In genomic region chr4:43519956-43520355, GRCm38 (mm10) we compare ENCODE assay signal across 8 mouse cellular contexts. TPM values are rescaled to one million over a fixed set of nuclear protein-coding genes. Genes with fewer than 3 reads are reported as not detected.
DNase-seq lines count a peak whose midpoint lies in the region; ATAC-seq and TF ChIP-seq lines count a peak whose summit lies in the region.

No protein-coding gene starts in this region.

- no peaks in the 10 kb centered on the region for H3K79me2 ChIP-seq in MEL (ENCODE audit: control insufficient read depth, insufficient read depth, low read length, poor library complexity)

- no peak overlapping the region for H3K9ac ChIP-seq in MEL (ENCODE audit: control insufficient read depth, low read depth, low read length, poor library complexity, severe bottlenecking)
- no peak overlapping the region for H3K9ac ChIP-seq in hindbrain, embryonic 12.5 days
- peak overlapping the region; percentile 27; the same call in 1 of the 2 replicates for H3K9ac ChIP-seq in lung, embryonic 14.5 days

- TF ChIP-seq RAD21 in MEL (IDR thresholded peaks at IDR 0.05; ENCODE audit: low read depth, low read length), result no peak

- TF ChIP-seq POLR2A in MEL (IDR thresholded peaks at IDR 0.05; ENCODE audit: control insufficient read depth in 1 of 2, insufficient read depth in 1 of 2, low read depth in 1 of 2, low read length in 2 of 2, poor library complexity in 1 of 2), result no peak

- peaks cover 0 to 11% of the 10 kb centered on the region in 2 experiments; a peak in 2 of 4 replicates for H3K36me3 ChIP-seq in MEL (ENCODE audit: control insufficient read depth in 1 of 2, insufficient read depth in 2 of 2, low read length in 2 of 2)
- H3K36me3 ChIP-seq in hindbrain, embryonic 12.5 days, result no peaks in the 10 kb centered on the region
- H3K36me3 ChIP-seq in lung, embryonic 14.5 days (ENCODE audit: insufficient read depth), result peaks cover 24% of the 10 kb centered on the region

- H3K27me3 ChIP-seq in MEL (ENCODE audit: control insufficient read depth in 1 of 2, insufficient read depth in 2 of 2, low read length in 2 of 2), result peaks cover 0 to 4% of the 10 kb centered on the region in 2 experiments; a peak in 2 of 4 replicates
- peaks cover 60% of the 10 kb centered on the region for H3K27me3 ChIP-seq in hindbrain, embryonic 12.5 days
- H3K27me3 ChIP-seq in lung, embryonic 14.5 days (ENCODE audit: insufficient read depth, low read length), result peaks cover 9% of the 10 kb centered on the region

- H3K4me1 ChIP-seq in MEL (ENCODE audit: control insufficient read depth in 1 of 2, insufficient read depth in 2 of 2, low read length in 2 of 2), result peaks cover 0 to 13% of the 10 kb centered on the region in 2 experiments
- peaks cover 39% of the 10 kb centered on the region for H3K4me1 ChIP-seq in hindbrain, embryonic 12.5 days
- H3K4me1 ChIP-seq in lung, embryonic 14.5 days (ENCODE audit: insufficient read depth), result peaks cover 3% of the 10 kb centered on the region; the same call in 1 of the 2 replicates

- H3K4me3 ChIP-seq in MEL (ENCODE audit: control insufficient read depth in 1 of 2, insufficient read depth in 1 of 2, low read depth in 2 of 2, low read length in 2 of 2), result no peak overlapping the region
- 0 out of 2 replicates have a peak overlapping the region, but pooled peaks have one; percentile 3 for H3K4me3 ChIP-seq in hindbrain, embryonic 12.5 days
- H3K4me3 ChIP-seq in lung, embryonic 14.5 days (ENCODE audit: low read depth, low read length), result peak overlapping the region; percentile 19; the same call in 1 of the 2 replicates

- no peak for TF ChIP-seq EP300 in MEL (IDR thresholded peaks at IDR 0.05; ENCODE audit: low read depth in 1 of 2, low read length in 2 of 2)

- DNase-seq in MEL (ENCODE audit: low read depth, low spot score), result peak; percentile 80
- DNase-seq in cerebellum, adult 9-11 months, result peak; percentile 87
- DNase-seq in frontal cortex, postnatal 25 days (ENCODE audit: low spot score in 2 of 2), result peak; percentile 84 to 91
- DNase-seq in layer of hippocampus, adult 9-11 months, result peak; percentile 67
- DNase-seq in lung, embryonic 14.5 days, result peak; percentile 98
- peak; percentile 82 for DNase-seq in testis, postnatal 14 days (ENCODE audit: low spot score)

- no peak overlapping the region for H3K27ac ChIP-seq in MEL (ENCODE audit: control insufficient read depth, low read depth, low read length)
- no peak overlapping the region for H3K27ac ChIP-seq in hindbrain, embryonic 12.5 days
- no peak overlapping the region for H3K27ac ChIP-seq in lung, embryonic 14.5 days (ENCODE audit: low read depth)

- no peaks in the 10 kb centered on the region for H3K9me3 ChIP-seq in MEL (replicated peaks; ENCODE audit: insufficient read depth, low read length)
- no peaks in the 10 kb centered on the region for H3K9me3 ChIP-seq in hindbrain, embryonic 12.5 days (replicated peaks)
- H3K9me3 ChIP-seq in lung, embryonic 14.5 days (ENCODE audit: low read depth, low read length), result no peaks in the 10 kb centered on the region

- H3K4me2 ChIP-seq in hindbrain, embryonic 12.5 days (replicated peaks), result peak overlapping the region; percentile 41
- peak overlapping the region; percentile 75 for H3K4me2 ChIP-seq in lung, embryonic 14.5 days

- no peak for TF ChIP-seq CTCF in MEL (IDR thresholded peaks at IDR 0.05 in 2 of 3, conservative IDR thresholded peaks at IDR 0.05 in 1 of 3; ENCODE audit: control insufficient read depth in 1 of 3, insufficient read depth in 1 of 3, low read depth in 2 of 3, low read length in 3 of 3, poor library complexity in 1 of 3, severe bottlenecking in 1 of 3)
- no peak for TF ChIP-seq CTCF in lung, embryonic 14.5 days (IDR thresholded peaks at IDR 0.05; ENCODE audit: low read depth)

- ATAC-seq in hindbrain, embryonic 12.5 days (ENCODE audit: low FRiP score), result peak; percentile 45; the same call in 1 of the 2 replicates
- ATAC-seq in lung, embryonic 14.5 days (ENCODE audit: insufficient read depth), result peak; percentile 39; the same call in 1 of the 2 replicates
- ATAC-seq in neutrophil, adult 5-6 weeks (ENCODE audit: extremely low read depth, insufficient number of reproducible peaks, low FRiP score, poor library complexity, severe bottlenecking), result peak; percentile 66

- WGBS in hindbrain, embryonic 12.5 days, result 13% methylated on average over 6 of the region's 6 CpGs
- WGBS in lung, embryonic 14.5 days, result 12% methylated on average over 6 of the region's 6 CpGs

TF ChIP-seq in MEL, 35 proteins besides CTCF, POLR2A, EP300 and RAD21:
- TF ChIP-seq CHD2 (IDR thresholded peaks at IDR 0.05; ENCODE audit: low read length), result peak; percentile 96
- no peak for TF ChIP-seq MEF2A (IDR thresholded peaks at IDR 0.05; ENCODE audit: extremely low read depth, insufficient replicate concordance, low read depth, low read length, poor library complexity, severe bottlenecking)

RNA-seq across cellular contexts. Expression of gene Tpm2, which starts 3.6 kb away (rescaled TPM):
- total RNA-seq in MEL (2012; rRNA removed), result 0.08 TPM in 1 of 2 replicates, not detected in the other
- not detected for polyA plus RNA-seq in MEL (2012; ENCODE audit: insufficient read depth in 1 of 2, insufficient read length in 2 of 2, low read depth in 1 of 2, low replicate concordance in 2 of 2, missing spikeins in 1 of 2)
- polyA plus RNA-seq in hindbrain, embryonic 12.5 days (2016; fragmentation: Nextera tagmentation; extraction: Ambion mirVana), result 59.3 and 105 TPM in 2 replicates
- polyA plus RNA-seq in lung, embryonic 14.5 days (2014; fragmentation: Nextera tagmentation; extraction: Ambion mirVana), result 185 and 194 TPM in 2 replicates
- 2.2 and 3.0 TPM in 2 replicates for total RNA-seq in neutrophil, adult 5-6 weeks (2017)

RNA-seq across cellular contexts. Expression of gene Car9, which starts 13.2 kb away (rescaled TPM):
- 0.77 and 1.2 TPM in 2 replicates for total RNA-seq in MEL (2012; rRNA removed)
- 1 to 10 TPM in 1 of 2 experiments, not detected in 1; 3.3 TPM for polyA plus RNA-seq in MEL (2012; ENCODE audit: insufficient read depth in 1 of 2, insufficient read length in 2 of 2, low read depth in 1 of 2, low replicate concordance in 2 of 2, missing spikeins in 1 of 2)
- polyA plus RNA-seq in hindbrain, embryonic 12.5 days (2016; fragmentation: Nextera tagmentation; extraction: Ambion mirVana), result 1.3 and 1.5 TPM in 2 replicates
- 3.7 and 4.5 TPM in 2 replicates for polyA plus RNA-seq in lung, embryonic 14.5 days (2014; fragmentation: Nextera tagmentation; extraction: Ambion mirVana)
- not detected in 2 replicates for total RNA-seq in neutrophil, adult 5-6 weeks (2017)

RNA-seq across cellular contexts. Expression of gene Arhgef39, which starts 20.5 kb away (rescaled TPM):
- total RNA-seq in MEL (2012; rRNA removed), result 26.3 and 26.5 TPM in 2 replicates
- 10 to 100 TPM in 1 of 2 experiments, not detected in 1; 56.7 TPM for polyA plus RNA-seq in MEL (2012; ENCODE audit: insufficient read depth in 1 of 2, insufficient read length in 2 of 2, low read depth in 1 of 2, low replicate concordance in 2 of 2, missing spikeins in 1 of 2)
- polyA plus RNA-seq in hindbrain, embryonic 12.5 days (2016; fragmentation: Nextera tagmentation; extraction: Ambion mirVana), result 22.6 and 26.8 TPM in 2 replicates
- 42.5 and 51.8 TPM in 2 replicates for polyA plus RNA-seq in lung, embryonic 14.5 days (2014; fragmentation: Nextera tagmentation; extraction: Ambion mirVana)
- 1.5 and 2.6 TPM in 2 replicates for total RNA-seq in neutrophil, adult 5-6 weeks (2017)

RNA-seq across cellular contexts. Expression of gene Ccdc107, which starts 27.3 kb away (rescaled TPM):
- 32.9 and 44.3 TPM in 2 replicates for total RNA-seq in MEL (2012; rRNA removed)
- polyA plus RNA-seq in MEL (2012; ENCODE audit: insufficient read depth in 1 of 2, insufficient read length in 2 of 2, low read depth in 1 of 2, low replicate concordance in 2 of 2, missing spikeins in 1 of 2), result 10 to 100 TPM in 1 of 2 experiments, not detected in 1; 56.7 TPM
- 50.8 and 51.4 TPM in 2 replicates for polyA plus RNA-seq in hindbrain, embryonic 12.5 days (2016; fragmentation: Nextera tagmentation; extraction: Ambion mirVana)
- polyA plus RNA-seq in lung, embryonic 14.5 days (2014; fragmentation: Nextera tagmentation; extraction: Ambion mirVana), result 61.4 and 70.8 TPM in 2 replicates
- 26.3 and 26.9 TPM in 2 replicates for total RNA-seq in neutrophil, adult 5-6 weeks (2017)

RNA-seq across cellular contexts. Expression of gene Sit1, which starts 36.4 kb away (rescaled TPM):
- 0.08 TPM in 1 of 2 replicates, not detected in the other for total RNA-seq in MEL (2012; rRNA removed)
- under 1 TPM in 1 of 2 experiments, not detected in 1; 0.06 TPM for polyA plus RNA-seq in MEL (2012; ENCODE audit: insufficient read depth in 1 of 2, insufficient read length in 2 of 2, low read depth in 1 of 2, low replicate concordance in 2 of 2, missing spikeins in 1 of 2)
- polyA plus RNA-seq in hindbrain, embryonic 12.5 days (2016; fragmentation: Nextera tagmentation; extraction: Ambion mirVana), result not detected in 2 replicates
- polyA plus RNA-seq in lung, embryonic 14.5 days (2014; fragmentation: Nextera tagmentation; extraction: Ambion mirVana), result not detected in 2 replicates
- total RNA-seq in neutrophil, adult 5-6 weeks (2017), result 5.9 and 7.4 TPM in 2 replicates

Comparison
In these comparisons a context has a peak if more than half of its experiments do, and no peak if none do; other contexts are left out.
1. H3K4me3 ChIP-seq: peak in hindbrain, embryonic 12.5 days (single experiment) and lung, embryonic 14.5 days (single experiment); none in MEL (0 of 2).
2. RNA of gene Tpm2, which starts 3.6 kb away (polyA plus RNA-seq): 185 to 194 TPM in lung, embryonic 14.5 days and 59.3 to 105 TPM in hindbrain, embryonic 12.5 days; not detected in MEL; every median in the first group is over 10 times any median in the second.
3. Peak in every context shown above with its lines, with median percentiles within 50 percentile points of each other: DNase-seq and ATAC-seq.